Mouse (Mus musculus) stomach, adult 2 months (tissue): ENCODE results near the gene Hnrnpa2b1. TPM values are rescaled to one million over a fixed set of nuclear protein-coding genes. Genes with fewer than 3 reads are reported as not detected.

Experiments
- polyA plus RNA-seq: library from polyadenylated mRNA; depleted of rRNA; stranded (reverse); fragments of >200 nt; gene quantifications from 2 replicates; pipeline ENCODE4 v1.2.3, GENCODE M21; 2012; rRNA removed

The Hnrnpa2b1 gene
- 9.7 and 15.3 TPM in 2 replicates for polyA plus RNA-seq

GRCm38 (mm10) chr6:51469715-51470310, at the start of gene Hnrnpa2b1:
Gene Hnrnpa2b1 (minus strand): TSS chr6:51469894.

DNA sequence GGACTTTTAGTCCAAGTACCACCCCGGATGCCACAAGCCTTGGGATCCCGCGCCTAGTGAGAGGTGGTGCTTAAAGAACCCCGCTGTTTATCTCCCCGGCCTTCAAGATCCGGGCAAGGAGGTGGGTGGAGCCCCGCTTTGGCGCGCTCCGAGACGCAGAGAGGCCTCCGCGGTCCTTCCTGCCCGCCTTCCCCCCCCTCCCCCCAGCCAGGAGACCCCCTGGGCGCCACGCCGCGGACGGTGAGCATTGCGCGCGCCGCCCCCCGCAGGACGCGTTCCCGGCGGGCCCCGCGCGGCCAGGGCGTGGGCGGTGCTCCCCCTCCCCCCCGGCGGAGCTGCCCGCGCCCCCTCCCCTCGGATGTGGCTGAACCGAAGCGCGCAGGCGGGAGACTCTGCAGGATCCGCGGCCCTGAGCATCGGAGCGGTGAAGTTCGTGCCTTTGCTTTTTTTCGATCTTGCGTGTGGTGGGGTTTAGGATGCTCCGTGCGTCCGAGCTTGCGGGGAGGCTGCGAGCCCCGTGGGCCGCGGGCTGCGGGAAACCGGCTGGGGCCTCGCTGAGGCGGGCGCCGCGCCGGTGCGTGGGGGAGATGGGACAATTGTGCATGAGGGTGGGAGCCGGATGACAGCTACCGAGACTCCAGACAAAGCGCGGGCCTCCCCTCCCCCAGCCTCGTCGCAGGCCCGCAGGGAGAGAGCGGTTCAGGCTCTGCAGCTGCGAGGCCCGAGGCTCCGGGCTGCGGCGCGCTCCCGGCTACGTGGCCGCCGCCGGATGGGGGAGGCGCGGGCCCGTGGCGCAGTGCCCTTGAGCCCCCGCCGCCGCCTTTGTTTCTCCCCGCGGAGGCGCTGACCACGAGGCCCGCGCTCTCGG, 851 bp upstream of the Hnrnpa2b1 start, which contains the start of gene Cbx3:
Cbx3 (plus strand) TSS at position 50 of the 868 bp plus-strand sequence.

DNA sequence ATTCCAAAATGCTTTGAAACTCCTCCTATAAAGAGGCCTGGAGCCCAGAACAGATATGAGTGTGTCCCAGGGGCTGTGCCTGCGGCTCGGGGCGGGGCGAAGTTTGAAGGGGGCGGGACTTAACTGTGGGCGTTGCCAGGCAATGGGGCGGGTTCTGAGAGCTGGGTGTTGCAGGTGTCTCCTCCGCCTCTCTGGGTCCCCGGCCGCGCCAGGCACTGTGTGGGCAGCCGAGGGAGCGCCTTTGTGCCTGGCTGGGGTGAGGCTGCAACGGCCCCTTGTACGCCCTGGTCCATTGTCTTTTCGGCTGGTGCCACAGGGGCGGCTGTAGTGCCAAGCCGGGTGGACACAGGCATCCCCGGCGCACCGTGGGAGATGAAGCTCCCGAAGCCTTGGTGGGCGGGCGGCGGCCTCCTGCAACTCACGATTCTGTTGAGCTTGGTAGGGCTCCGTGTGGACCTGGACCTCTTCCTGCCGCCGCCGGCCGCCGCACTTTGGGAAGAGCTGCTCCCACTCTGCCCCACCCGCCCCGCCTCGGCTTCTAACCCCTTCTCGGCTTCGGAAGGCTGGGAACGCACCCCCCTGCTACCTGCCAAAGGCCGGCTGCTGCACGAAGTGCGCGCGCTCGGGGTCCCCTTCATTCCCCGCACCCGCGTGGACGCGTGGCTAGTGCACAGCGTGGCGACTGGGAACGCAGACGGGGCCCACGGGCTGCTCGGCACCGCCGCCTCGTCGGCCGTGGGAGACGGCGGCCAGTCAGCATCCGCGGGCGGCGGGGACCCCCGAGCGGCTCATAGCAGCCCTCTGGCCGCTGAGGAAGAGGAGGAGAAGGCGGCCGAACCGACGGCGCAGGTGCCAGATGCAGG, 36.9 kb downstream of the Hnrnpa2b1 start, which contains the start of gene Nfe2l3:
Nfe2l3 (plus strand) TSS at position 136 of the 863 bp plus-strand sequence.

Other genes starting within 250 kb of the Hnrnpa2b1 start
- 4.4 and 12.4 TPM in 2 replicates for gene Nfe2l3, start 37.2 kb downstream of the Hnrnpa2b1 start, polyA plus RNA-seq
- 0.43 and 1.4 TPM in 2 replicates for gene Cbx3, start 466 bp upstream of the Hnrnpa2b1 start, polyA plus RNA-seq
- 0.31 and 0.38 TPM in 2 replicates for gene Snx10, start 54.0 kb upstream of the Hnrnpa2b1 start, polyA plus RNA-seq